ENCODE assay signal across 32 mouse cellular contexts in the genomic region with DNA sequence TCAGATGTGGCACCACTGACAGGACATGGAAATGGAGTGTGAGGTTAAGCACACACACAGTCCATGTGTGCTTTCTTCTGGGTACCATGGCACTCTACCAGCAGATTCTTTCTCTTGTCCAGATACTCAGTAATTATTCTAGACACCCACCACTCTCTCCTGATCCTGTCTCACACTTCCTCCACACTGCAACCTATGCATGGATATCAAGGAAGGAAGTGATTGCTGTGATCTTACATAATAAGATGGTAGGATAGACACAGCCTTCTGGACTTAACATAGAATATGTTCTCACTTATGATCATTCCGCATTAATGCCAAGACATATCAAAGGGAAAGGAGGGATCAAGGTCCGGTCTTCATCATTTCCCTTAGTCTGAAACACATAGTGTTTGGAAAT.
"Had no signal": no experiment of that assay in that cellular context is flagged by ENCODE, and none has a peak within 500 bp of the region (broad histone marks: within the 10 kb centered on the region; RNA-seq: fewer than 3 reads in every experiment).

No protein-coding gene starts in this region.

- ATAC-seq: inflammation-experienced regulatory T-cells, adult 6 months; intestine, embryonic 15.5 days; intestine, embryonic 16.5 days; intestine, postnatal 0 days had no signal

- H3K27ac ChIP-seq: heart, embryonic 13.5 days; heart, embryonic 15.5 days; hindbrain, embryonic 10.5 days; hindbrain, embryonic 12.5 days; hindbrain, embryonic 13.5 days; hindbrain, embryonic 14.5 days; hindbrain, embryonic 15.5 days; hindbrain, postnatal 0 days; intestine, embryonic 15.5 days; kidney, embryonic 15.5 days; kidney, postnatal 0 days; left cerebral cortex, adult 2 months had no signal

- DNase-seq: heart, postnatal 10 days; heart, postnatal 14 days; heart, postnatal 36 days; heart, postnatal 4 days; kidney, adult 11 months; kidney, adult 18-20 months; kidney, adult 2 months; kidney, adult 8-10 months; kidney, adult 9 months; kidney, postnatal 10 days; kidney, postnatal 14 days; kidney, postnatal 25 days; kidney, postnatal 36 days; kidney, postnatal 4 days had no signal

- H3K4me1 ChIP-seq: intestine, embryonic 15.5 days had no signal

- H3K9ac ChIP-seq: heart, embryonic 12.5 days; heart, embryonic 13.5 days; heart, embryonic 15.5 days; hindbrain, embryonic 12.5 days; hindbrain, embryonic 13.5 days; hindbrain, embryonic 14.5 days; hindbrain, embryonic 15.5 days; intestine, embryonic 15.5 days; kidney, embryonic 15.5 days had no signal

- H3K4me2 ChIP-seq: heart, embryonic 11.5 days; heart, embryonic 12.5 days; heart, embryonic 13.5 days; heart, embryonic 15.5 days; hindbrain, embryonic 12.5 days; hindbrain, embryonic 13.5 days; hindbrain, embryonic 14.5 days; hindbrain, embryonic 15.5 days; intestine, embryonic 15.5 days; kidney, embryonic 15.5 days had no signal

- H3K36me3 ChIP-seq: hindbrain, embryonic 10.5 days; hindbrain, embryonic 12.5 days; hindbrain, embryonic 15.5 days; intestine, embryonic 15.5 days; kidney, embryonic 15.5 days had no signal

- H3K9me3 ChIP-seq: heart, embryonic 12.5 days; heart, embryonic 13.5 days; heart, embryonic 15.5 days; hindbrain, embryonic 10.5 days; hindbrain, embryonic 12.5 days; hindbrain, embryonic 13.5 days; hindbrain, embryonic 15.5 days; intestine, embryonic 15.5 days; kidney, embryonic 15.5 days had no signal

- H3K4me3 ChIP-seq: heart, embryonic 12.5 days; heart, embryonic 13.5 days; heart, embryonic 15.5 days; hindbrain, embryonic 10.5 days; hindbrain, embryonic 12.5 days; hindbrain, embryonic 13.5 days; hindbrain, embryonic 15.5 days; intestine, embryonic 15.5 days; kidney, embryonic 15.5 days; layer of hippocampus, adult 2 months; left cerebral cortex, adult 2 months had no signal

- H3K27me3 ChIP-seq: heart, embryonic 12.5 days; heart, embryonic 13.5 days; heart, embryonic 15.5 days; hindbrain, embryonic 12.5 days; hindbrain, embryonic 13.5 days; hindbrain, embryonic 15.5 days; intestine, embryonic 15.5 days had no signal
